Mouse (Mus musculus): ENCODE results near the gene Txndc11. TPM values are rescaled to one million over a fixed set of nuclear protein-coding genes. Genes with fewer than 3 reads are reported as not detected.

Gene Txndc11
- polyA plus RNA-seq, 1 experiment from 2014 or later: 25.9 TPM

DNA sequence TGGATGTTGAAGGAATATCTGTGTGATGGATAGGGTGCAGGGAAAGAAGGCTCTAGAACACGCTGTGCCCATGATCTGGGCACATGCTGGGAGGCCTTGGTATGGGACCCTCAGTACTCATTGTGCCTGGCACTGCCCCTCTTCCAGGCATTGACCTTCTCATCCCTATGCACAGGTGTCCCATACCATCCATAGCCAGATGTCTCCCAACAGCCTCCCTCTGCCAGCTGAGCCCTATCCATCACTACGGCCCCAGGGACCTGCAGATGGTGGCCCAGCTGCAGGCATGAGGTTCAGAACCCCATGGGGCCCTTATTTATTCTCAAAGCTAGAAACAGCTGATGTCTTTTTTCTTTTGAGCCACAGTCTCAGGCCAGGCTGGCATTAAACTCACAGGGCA lies 93.8 kb downstream of the Txndc11 start:
- peaks cover 6% of the 10 kb centered on the region; the same call in 1 of the 2 replicates for H3K4me1 ChIP-seq
- H3K4me3 ChIP-seq: no peak overlapping the region
- 77% methylated on average over 2 of the region's 2 CpGs for WGBS
- H3K9ac ChIP-seq: no peak overlapping the region
- H3K9me3 ChIP-seq: no peaks in the 10 kb centered on the region
- no peak overlapping the region for H3K27ac ChIP-seq (replicated peaks)
- no peaks in the 10 kb centered on the region for H3K27me3 ChIP-seq (replicated peaks)
- H3K36me3 ChIP-seq: no peaks in the 10 kb centered on the region
- no peak for ATAC-seq (ENCODE audit: extremely low read depth, insufficient number of reproducible peaks, low FRiP score, low TSS enrichment)
- H3K4me2 ChIP-seq: no peak overlapping the region

DNA sequence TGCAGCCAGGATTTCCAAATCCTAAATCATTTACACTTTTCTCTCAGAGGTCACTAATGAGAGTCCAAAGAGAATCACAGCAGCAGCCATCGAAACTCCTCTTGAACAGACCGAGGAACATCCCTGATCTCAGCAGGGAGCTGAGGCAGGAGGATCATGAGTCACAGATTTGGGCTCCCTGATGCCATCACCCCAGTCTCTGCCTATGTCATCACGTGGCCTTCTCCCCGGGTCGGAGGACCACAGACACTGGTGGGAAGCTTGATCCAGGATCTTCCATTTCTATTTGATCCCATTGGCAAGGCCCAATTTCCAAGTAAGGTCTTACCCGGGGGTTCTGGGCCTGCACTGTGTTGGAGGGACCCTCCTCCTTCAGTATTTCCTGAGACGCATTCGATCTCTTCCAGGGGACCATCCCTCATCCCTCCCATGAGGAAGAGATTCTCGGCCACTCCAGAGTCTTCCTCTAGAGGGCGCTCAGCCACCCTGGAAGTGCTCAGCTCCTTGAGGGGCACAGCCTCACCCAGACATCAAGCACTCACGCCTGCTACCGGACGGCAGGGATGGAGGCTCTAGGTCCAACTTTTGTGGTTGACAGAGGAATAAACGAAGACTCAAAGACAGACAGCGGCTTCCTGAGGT lies 98.5 kb downstream of the Txndc11 start:
- 23% methylated on average over 15 of the region's 15 CpGs for WGBS
- 0 out of 2 replicates have a peak overlapping the region, but pooled peaks have one; percentile 16 for H3K9ac ChIP-seq
- H3K27me3 ChIP-seq (replicated peaks): no peaks in the 10 kb centered on the region
- H3K36me3 ChIP-seq: no peaks in the 10 kb centered on the region
- no peak overlapping the region for H3K27ac ChIP-seq (replicated peaks)
- peaks cover 6% of the 10 kb centered on the region; the same call in 1 of the 2 replicates for H3K4me1 ChIP-seq
- H3K4me3 ChIP-seq: no peak overlapping the region
- no peaks in the 10 kb centered on the region for H3K9me3 ChIP-seq
- peak overlapping the region; percentile 33 for H3K4me2 ChIP-seq
- 0 out of 2 replicates have a peak, but pooled peaks have one; percentile 38 for ATAC-seq (ENCODE audit: extremely low read depth, insufficient number of reproducible peaks, low FRiP score, low TSS enrichment)

GRCm38 (mm10) chr16:11035273-11035672 lies 99.2 kb downstream of the Txndc11 start:
- Histone ChIP-seq H3K27ac (replicated peaks) (no peak overlapping the region), H3K4me2 (no peak overlapping the region), H3K9me3 (no peaks in the 10 kb centered on the region), H3K9ac (no peak overlapping the region), H3K4me3 (no peak overlapping the region), H3K27me3 (replicated peaks) (no peaks in the 10 kb centered on the region), H3K4me1 (peaks cover 6% of the 10 kb centered on the region; the same call in 1 of the 2 replicates), H3K36me3 (no peaks in the 10 kb centered on the region)
- no peak for ATAC-seq (ENCODE audit: extremely low read depth, insufficient number of reproducible peaks, low FRiP score, low TSS enrichment)
- WGBS: 71% methylated on average over 9 of the region's 9 CpGs

GRCm38 (mm10) chr16:11034193-11034803 lies 100.2 kb downstream of the Txndc11 start:
- Histone ChIP-seq H3K9me3 (no peaks in the 10 kb centered on the region), H3K4me3 (no peak overlapping the region), H3K36me3 (no peaks in the 10 kb centered on the region), H3K4me1 (peaks cover 6% of the 10 kb centered on the region; the same call in 1 of the 2 replicates), H3K4me2 (no peak overlapping the region), H3K9ac (peak overlapping the region; percentile 19; the same call in 1 of the 2 replicates), H3K27ac (replicated peaks) (no peak overlapping the region), H3K27me3 (replicated peaks) (no peaks in the 10 kb centered on the region)
- no peak for ATAC-seq (ENCODE audit: extremely low read depth, insufficient number of reproducible peaks, low FRiP score, low TSS enrichment)
- WGBS: under 1% methylated on average over 4 of the region's 4 CpGs

DNA sequence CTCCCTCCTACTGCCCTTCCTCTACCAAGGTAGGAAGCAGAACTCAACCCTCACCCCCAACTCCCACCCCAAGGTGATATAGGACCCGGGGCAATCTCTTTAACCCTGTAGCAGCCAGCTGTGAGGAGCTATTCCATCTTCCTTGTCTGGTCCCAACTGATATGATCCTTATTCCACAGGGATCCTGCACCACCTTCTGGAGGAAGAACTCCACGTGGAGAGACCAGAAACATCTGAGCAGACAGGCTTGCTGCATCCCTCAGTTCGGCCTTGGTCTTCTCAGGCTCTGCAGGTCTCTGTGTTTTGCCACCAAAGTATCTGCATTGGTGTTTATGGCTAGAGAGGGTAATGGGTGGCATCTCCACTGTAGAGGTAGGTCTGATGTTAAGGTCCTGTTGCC lies 103.1 kb downstream of the Txndc11 start:
- no peak overlapping the region for H3K27ac ChIP-seq (replicated peaks)
- no peaks in the 10 kb centered on the region for H3K27me3 ChIP-seq (replicated peaks)
- peaks cover 3% of the 10 kb centered on the region; the same call in 1 of the 2 replicates for H3K4me1 ChIP-seq
- no peak for ATAC-seq (ENCODE audit: extremely low read depth, insufficient number of reproducible peaks, low FRiP score, low TSS enrichment)
- no peaks in the 10 kb centered on the region for H3K9me3 ChIP-seq
- no peak overlapping the region for H3K4me2 ChIP-seq
- H3K36me3 ChIP-seq: no peaks in the 10 kb centered on the region
- no peak overlapping the region for H3K9ac ChIP-seq
- 34% methylated on average over 3 of the region's 3 CpGs for WGBS
- no peak overlapping the region for H3K4me3 ChIP-seq

GRCm38 (mm10) chr16:11030844-11031243 lies 103.6 kb downstream of the Txndc11 start:
- Histone ChIP-seq H3K4me1 (no peaks in the 10 kb centered on the region), H3K27me3 (replicated peaks) (no peaks in the 10 kb centered on the region), H3K9me3 (no peaks in the 10 kb centered on the region), H3K4me2 (no peak overlapping the region), H3K9ac (no peak overlapping the region), H3K4me3 (no peak overlapping the region), H3K27ac (replicated peaks) (no peak overlapping the region), H3K36me3 (no peaks in the 10 kb centered on the region)
- WGBS: 55% methylated on average over 4 of the region's 4 CpGs
- no peak for ATAC-seq (ENCODE audit: extremely low read depth, insufficient number of reproducible peaks, low FRiP score, low TSS enrichment)

DNA sequence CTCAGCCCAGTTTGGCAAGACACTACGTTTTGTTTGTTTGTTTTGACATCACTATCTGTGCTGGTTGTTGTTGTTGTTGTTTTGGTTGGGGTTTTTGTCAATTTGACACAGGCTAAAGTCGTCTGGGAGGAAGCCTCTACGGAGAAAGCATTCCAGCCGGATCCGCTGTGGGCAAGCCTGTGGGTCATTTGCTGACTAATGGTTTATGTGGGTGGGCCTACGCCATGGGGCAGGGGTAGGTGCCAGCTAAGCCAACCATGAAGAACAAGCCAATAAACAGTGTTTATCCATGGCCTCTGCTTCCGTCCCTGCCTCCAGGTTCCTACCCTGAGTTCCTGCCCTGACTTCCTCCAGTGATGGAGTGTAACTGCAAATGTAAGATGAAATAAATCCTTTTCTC lies 106.2 kb downstream of the Txndc11 start:
- Histone ChIP-seq H3K4me1 (no peaks in the 10 kb centered on the region), H3K36me3 (no peaks in the 10 kb centered on the region), H3K27ac (replicated peaks) (no peak overlapping the region), H3K4me2 (no peak overlapping the region), H3K9me3 (no peaks in the 10 kb centered on the region), H3K4me3 (no peak overlapping the region), H3K9ac (no peak overlapping the region), H3K27me3 (replicated peaks) (no peaks in the 10 kb centered on the region)
- 74% methylated on average over 7 of the region's 7 CpGs for WGBS
- no peak for ATAC-seq (ENCODE audit: extremely low read depth, insufficient number of reproducible peaks, low FRiP score, low TSS enrichment)

Small RNAs within 50 kb of the gene (microRNA-seq; reads per million reads assigned to microRNA genes)
- 113 reads per million, percentile 56 among the genes with 10 or more reads in this experiment for gene Gm23935

Other genes with a start within 250 kb of the Txndc11 start
- gene Snn, start 73.7 kb downstream of the Txndc11 start, polyA plus RNA-seq (2015; fragmentation: Nextera tagmentation; extraction: Ambion mirVana): 40.1 and 40.3 TPM in 2 replicates
- gene Litaf, start 68.5 kb downstream of the Txndc11 start, polyA plus RNA-seq (2015; fragmentation: Nextera tagmentation; extraction: Ambion mirVana): 66.2 and 70.0 TPM in 2 replicates
- 57.2 and 60.4 TPM in 2 replicates for gene Zc3h7a, start 41.7 kb upstream of the Txndc11 start, polyA plus RNA-seq (2015; fragmentation: Nextera tagmentation; extraction: Ambion mirVana)
- gene Rsl1d1, start 68.7 kb upstream of the Txndc11 start, polyA plus RNA-seq (2015; fragmentation: Nextera tagmentation; extraction: Ambion mirVana): 121 and 127 TPM in 2 replicates
- gene Gspt1, start 119.7 kb upstream of the Txndc11 start, polyA plus RNA-seq (2015; fragmentation: Nextera tagmentation; extraction: Ambion mirVana): 47.8 and 48.4 TPM in 2 replicates
- not detected in 2 replicates for gene Tnfrsf17, start 179.2 kb upstream of the Txndc11 start, polyA plus RNA-seq (2015; fragmentation: Nextera tagmentation; extraction: Ambion mirVana)
- gene Snx29, start 188.3 kb upstream of the Txndc11 start, polyA plus RNA-seq (2015; fragmentation: Nextera tagmentation; extraction: Ambion mirVana): 6.0 and 7.4 TPM in 2 replicates

All from heart, embryonic 13.5 days (tissue).